Mouse (Mus musculus) right cerebral cortex, postnatal 25 days (tissue): ENCODE results near the gene Wdcp.
"Not testable (repeated sequence)": the region's sequence is repeated elsewhere in the genome, so short reads cannot be mapped to it uniquely, and the experiment has no call there.

Experiments
- DNase-seq: peaks from one replicate; pipeline ENCODE4 v3.0.0; 2022

Wdcp gene

GRCm38 (mm10) chr12:4871260-4871659 is 28.2 kb downstream of the Wdcp start:
- no peak for DNase-seq

GRCm38 (mm10) chr12:4872273-4872672 is 29.2 kb downstream of the Wdcp start:
- DNase-seq: no peak

GRCm38 (mm10) chr12:4872983-4873477 is 29.9 kb downstream of the Wdcp start:
- DNase-seq: no peak

- no peak for DNase-seq
These were observed 30.4 kb downstream of the Wdcp start for GRCm38 (mm10) chr12:4873531-4873930.

- DNase-seq: peak; percentile 33
These were observed 31.2 kb downstream of the Wdcp start, which contains the start of gene Mfsd2b for GRCm38 (mm10) chr12:4874161-4874927. Mfsd2b (minus strand) TSS chr12:4874359.

GRCm38 (mm10) chr12:4875623-4876022 is 32.5 kb downstream of the Wdcp start:
- no peak for DNase-seq

- DNase-seq: no peak
These were observed 35.2 kb downstream of the Wdcp start for GRCm38 (mm10) chr12:4878296-4878783.

- no peak for DNase-seq
These were observed 35.9 kb downstream of the Wdcp start for GRCm38 (mm10) chr12:4879048-4879447.

- no peak for DNase-seq
These were observed 39.0 kb downstream of the Wdcp start for GRCm38 (mm10) chr12:4882086-4882485.

GRCm38 (mm10) chr12:4885062-4885461 is 42.0 kb downstream of the Wdcp start:
- no peak for DNase-seq

GRCm38 (mm10) chr12:4886581-4886980 is 43.5 kb downstream of the Wdcp start:
- not testable (repeated sequence) for DNase-seq

- no peak for DNase-seq
These were observed 45.6 kb downstream of the Wdcp start for GRCm38 (mm10) chr12:4888739-4889138.

- no peak for DNase-seq
These were observed 46.1 kb downstream of the Wdcp start for GRCm38 (mm10) chr12:4889251-4889650.

GRCm38 (mm10) chr12:4889891-4890290 is 46.8 kb downstream of the Wdcp start:
- DNase-seq: no peak

GRCm38 (mm10) chr12:4898024-4898423 is 54.9 kb downstream of the Wdcp start:
- no peak for DNase-seq

GRCm38 (mm10) chr12:4905946-4906345 is 62.8 kb downstream of the Wdcp start:
- no peak for DNase-seq

- DNase-seq: no peak
These were observed 63.4 kb downstream of the Wdcp start for GRCm38 (mm10) chr12:4906476-4906875.

- DNase-seq: peak; percentile 94
These were observed 64.1 kb downstream of the Wdcp start, which contains the start of gene Ubxn2a for GRCm38 (mm10) chr12:4906951-4907906. Ubxn2a (minus strand) TSS chr12:4907705.

GRCm38 (mm10) chr12:4908391-4908790 is 65.3 kb downstream of the Wdcp start:
- DNase-seq: no peak
